Mouse (Mus musculus): ENCODE measurements at regions not wholly inside any gene's neighbourhood (a gene's known extent, or its start where the extent isn't known, plus 50 kb on each side); places are given as distances from the start of the nearest gene placed in this dataset.

DNA sequence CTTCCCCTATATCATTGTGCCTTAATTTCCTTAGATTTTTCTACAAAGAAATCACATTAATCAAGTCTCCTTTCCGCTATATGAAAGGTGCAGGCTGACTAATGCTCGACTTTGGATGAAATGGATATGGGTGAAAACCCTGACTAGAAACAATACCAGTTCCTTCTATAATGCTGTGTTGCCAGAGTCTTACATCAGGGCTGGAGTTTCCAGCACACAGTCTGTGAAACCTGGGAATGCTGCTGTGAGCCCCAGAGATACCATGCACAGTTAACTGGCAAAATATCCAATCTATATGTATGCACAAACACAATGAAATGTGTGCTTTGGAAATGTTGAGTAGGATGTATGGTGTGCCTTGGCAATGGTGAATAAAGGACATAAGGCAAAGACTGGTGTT lies 75.5 kb downstream of the Mterf1b start:
- Histone ChIP-seq H3K4me2 (ENCODE audit: low read length) (no peak overlapping the region), H3K9ac (ENCODE audit: low read depth, low read length) (no peak overlapping the region), H3K4me3 (replicated peaks; ENCODE audit: low read depth, low read length) (no peak overlapping the region), H3K36me3 (ENCODE audit: insufficient read depth, low read length) (no peaks in the 10 kb centered on the region), H3K27me3 (ENCODE audit: insufficient read depth, low read length) (no peaks in the 10 kb centered on the region), H3K27ac (no peak overlapping the region), H3K4me1 (replicated peaks; ENCODE audit: insufficient read depth, low read length) (no peaks in the 10 kb centered on the region), H3K9me3 (replicated peaks; ENCODE audit: low read length) (no peaks in the 10 kb centered on the region)
- ATAC-seq (replicated peaks; ENCODE audit: low FRiP score, low read depth): no peak
- DNase-seq (ENCODE audit: low spot score): no peak
- no peak for TF ChIP-seq CTCF (IDR thresholded peaks at IDR 0.05; ENCODE audit: low read depth)
- WGBS: 51% methylated on average over 2 of the region's 2 CpGs

DNA sequence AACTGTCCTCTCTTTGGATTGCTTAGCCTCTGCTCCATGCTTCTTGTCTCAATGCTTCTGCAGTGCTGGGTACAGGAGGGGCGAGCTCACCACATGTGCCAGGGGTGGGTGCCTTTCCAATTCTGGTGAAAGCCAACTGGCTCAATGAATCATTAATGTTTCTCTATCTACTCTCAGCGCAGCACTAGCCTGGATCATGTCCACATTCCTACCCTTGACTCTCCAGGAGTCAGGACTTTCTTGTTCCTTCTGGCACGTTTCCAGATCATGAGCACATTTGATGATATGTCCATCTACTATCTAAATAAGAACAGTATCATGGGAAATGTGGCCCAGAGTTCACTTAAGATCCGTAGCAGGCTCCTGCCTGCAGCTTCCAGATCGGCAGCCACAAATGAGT lies 80.8 kb downstream of the Mterf1b start:
- Histone ChIP-seq H3K4me2 (ENCODE audit: low read length) (no peak overlapping the region), H3K36me3 (ENCODE audit: insufficient read depth, low read length) (no peaks in the 10 kb centered on the region), H3K4me1 (replicated peaks; ENCODE audit: insufficient read depth, low read length) (no peaks in the 10 kb centered on the region), H3K9ac (ENCODE audit: low read depth, low read length) (no peak overlapping the region), H3K27me3 (ENCODE audit: insufficient read depth, low read length) (no peaks in the 10 kb centered on the region), H3K4me3 (replicated peaks; ENCODE audit: low read depth, low read length) (no peak overlapping the region), H3K27ac (no peak overlapping the region), H3K9me3 (replicated peaks; ENCODE audit: low read length) (no peaks in the 10 kb centered on the region)
- no peak for ATAC-seq (replicated peaks; ENCODE audit: low FRiP score, low read depth)
- TF ChIP-seq CTCF (IDR thresholded peaks at IDR 0.05; ENCODE audit: low read depth): no peak
- peak; percentile 13 for DNase-seq (ENCODE audit: low spot score)
- WGBS: 59% methylated on average over 5 of the region's 5 CpGs

DNA sequence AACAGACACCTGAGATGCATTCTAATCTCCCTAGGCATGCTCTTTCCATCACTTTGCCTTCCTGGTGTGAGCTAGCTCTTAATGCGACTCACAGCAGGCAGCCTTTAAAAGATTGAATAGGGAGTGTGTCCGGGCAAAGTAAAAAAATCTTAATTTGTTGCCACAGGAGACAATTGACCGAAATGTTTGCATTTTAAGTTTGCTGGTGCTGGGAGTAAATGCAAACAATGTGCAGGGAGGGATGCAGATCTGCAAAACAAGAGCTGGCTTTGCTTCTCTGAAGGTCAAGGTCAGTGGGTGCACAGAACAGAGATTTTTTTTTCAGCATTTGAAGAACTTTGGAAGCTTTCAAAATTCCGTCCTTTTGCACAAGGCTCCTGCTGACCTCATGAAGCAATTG lies 111.4 kb downstream of the Mterf1b start:
- ATAC-seq (replicated peaks; ENCODE audit: low FRiP score, low read depth): no peak
- Histone ChIP-seq H3K9me3 (replicated peaks; ENCODE audit: low read length) (no peaks in the 10 kb centered on the region), H3K9ac (ENCODE audit: low read depth, low read length) (no peak overlapping the region), H3K4me2 (ENCODE audit: low read length) (no peak overlapping the region), H3K4me3 (replicated peaks; ENCODE audit: low read depth, low read length) (no peak overlapping the region), H3K4me1 (replicated peaks; ENCODE audit: insufficient read depth, low read length) (no peaks in the 10 kb centered on the region), H3K36me3 (ENCODE audit: insufficient read depth, low read length) (no peaks in the 10 kb centered on the region), H3K27ac (no peak overlapping the region), H3K27me3 (ENCODE audit: insufficient read depth, low read length) (no peaks in the 10 kb centered on the region)
- WGBS: 36% methylated on average over 4 of the region's 4 CpGs
- DNase-seq (ENCODE audit: low spot score): no peak
- TF ChIP-seq CTCF (IDR thresholded peaks at IDR 0.05; ENCODE audit: low read depth): no peak

DNA sequence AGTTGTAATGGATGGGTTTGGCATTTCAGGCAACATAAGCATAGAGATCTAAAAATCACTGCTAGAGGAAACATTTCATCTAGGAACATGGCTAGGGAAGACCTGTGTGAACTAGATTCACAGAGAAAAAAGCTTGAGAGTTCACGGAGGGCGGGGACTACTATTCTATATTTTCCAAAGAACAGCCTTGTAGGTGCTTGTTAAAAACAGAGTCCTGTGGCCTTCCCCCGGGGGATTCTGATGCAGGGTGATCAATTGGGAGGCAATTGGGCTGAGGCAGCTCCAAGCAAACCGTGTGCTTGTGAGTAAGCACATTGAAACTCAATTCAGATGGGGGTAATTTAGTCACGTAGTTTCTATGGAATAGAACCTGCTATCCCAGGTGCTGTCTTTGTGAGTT lies 112.0 kb downstream of the Mterf1b start:
- Histone ChIP-seq H3K36me3 (ENCODE audit: insufficient read depth, low read length) (no peaks in the 10 kb centered on the region), H3K4me2 (ENCODE audit: low read length) (no peak overlapping the region), H3K27me3 (ENCODE audit: insufficient read depth, low read length) (no peaks in the 10 kb centered on the region), H3K4me3 (replicated peaks; ENCODE audit: low read depth, low read length) (no peak overlapping the region), H3K9ac (ENCODE audit: low read depth, low read length) (no peak overlapping the region), H3K9me3 (replicated peaks; ENCODE audit: low read length) (no peaks in the 10 kb centered on the region), H3K4me1 (replicated peaks; ENCODE audit: insufficient read depth, low read length) (no peaks in the 10 kb centered on the region), H3K27ac (no peak overlapping the region)
- ATAC-seq (replicated peaks; ENCODE audit: low FRiP score, low read depth) (no peak), DNase-seq (ENCODE audit: low spot score) (no peak)
- 66% methylated on average over 5 of the region's 5 CpGs for WGBS
- no peak for TF ChIP-seq CTCF (IDR thresholded peaks at IDR 0.05; ENCODE audit: low read depth)

DNA sequence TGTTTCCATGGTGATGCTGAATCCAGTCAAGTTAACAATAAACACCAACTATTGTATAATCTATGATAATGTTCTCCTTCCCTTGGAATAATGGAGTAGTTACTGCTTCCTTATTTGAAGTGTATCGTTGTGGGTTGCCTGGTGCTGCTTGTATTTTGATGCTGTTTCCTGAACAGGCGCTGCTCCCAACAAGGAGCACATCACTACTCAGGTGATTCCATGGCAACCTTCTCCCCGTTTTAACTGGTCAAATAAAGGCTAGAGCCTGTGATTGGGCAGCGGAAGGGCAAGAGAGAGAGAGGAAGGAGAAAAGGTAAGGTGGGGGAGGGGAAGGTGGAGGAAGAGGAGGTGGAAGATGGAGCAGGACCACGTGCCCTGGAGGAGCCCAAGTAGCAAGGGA lies 116.3 kb downstream of the Mterf1b start:
- H3K4me1 ChIP-seq (replicated peaks; ENCODE audit: insufficient read depth, low read length): no peaks in the 10 kb centered on the region
- H3K9me3 ChIP-seq (replicated peaks; ENCODE audit: low read length): no peaks in the 10 kb centered on the region
- WGBS: 87% methylated on average over 5 of the region's 5 CpGs
- no peaks in the 10 kb centered on the region for H3K27me3 ChIP-seq (ENCODE audit: insufficient read depth, low read length)
- H3K9ac ChIP-seq (ENCODE audit: low read depth, low read length): no peak overlapping the region
- TF ChIP-seq CTCF (IDR thresholded peaks at IDR 0.05; ENCODE audit: low read depth): no peak
- no peaks in the 10 kb centered on the region for H3K36me3 ChIP-seq (ENCODE audit: insufficient read depth, low read length)
- no peak for DNase-seq (ENCODE audit: low spot score)
- no peak overlapping the region for H3K27ac ChIP-seq
- H3K4me2 ChIP-seq (ENCODE audit: low read length): no peak overlapping the region
- H3K4me3 ChIP-seq (replicated peaks; ENCODE audit: low read depth, low read length): no peak overlapping the region
- ATAC-seq (replicated peaks; ENCODE audit: low FRiP score, low read depth): no peak

DNA sequence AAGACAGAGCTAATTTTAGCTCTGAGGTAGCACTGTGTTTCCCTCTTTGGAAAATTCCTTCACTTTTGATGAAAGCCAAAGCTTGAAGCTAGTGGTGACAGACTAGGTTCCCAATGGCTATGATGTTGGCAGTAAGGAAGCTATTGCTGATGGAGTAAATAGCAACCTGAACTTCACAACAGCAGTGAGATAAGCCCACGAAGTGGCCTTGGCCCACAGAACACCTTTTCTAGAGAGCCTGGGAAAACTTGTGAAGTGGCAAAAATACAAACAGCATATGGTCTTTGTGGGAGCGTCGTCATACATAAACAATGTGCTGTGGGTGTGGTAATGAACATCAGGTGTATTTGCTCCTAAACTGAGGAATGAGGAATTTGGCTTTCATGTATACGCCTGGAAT lies 119.0 kb downstream of the Mterf1b start:
- no peaks in the 10 kb centered on the region for H3K9me3 ChIP-seq (replicated peaks; ENCODE audit: low read length)
- H3K4me3 ChIP-seq (replicated peaks; ENCODE audit: low read depth, low read length): no peak overlapping the region
- no peak overlapping the region for H3K9ac ChIP-seq (ENCODE audit: low read depth, low read length)
- TF ChIP-seq CTCF (IDR thresholded peaks at IDR 0.05; ENCODE audit: low read depth): no peak
- H3K4me1 ChIP-seq (replicated peaks; ENCODE audit: insufficient read depth, low read length): no peaks in the 10 kb centered on the region
- ATAC-seq (replicated peaks; ENCODE audit: low FRiP score, low read depth) (no peak), DNase-seq (ENCODE audit: low spot score) (no peak)
- 71% methylated on average over 4 of the region's 4 CpGs for WGBS
- no peaks in the 10 kb centered on the region for H3K27me3 ChIP-seq (ENCODE audit: insufficient read depth, low read length)
- H3K27ac ChIP-seq: no peak overlapping the region
- H3K36me3 ChIP-seq (ENCODE audit: insufficient read depth, low read length): no peaks in the 10 kb centered on the region
- no peak overlapping the region for H3K4me2 ChIP-seq (ENCODE audit: low read length)

DNA sequence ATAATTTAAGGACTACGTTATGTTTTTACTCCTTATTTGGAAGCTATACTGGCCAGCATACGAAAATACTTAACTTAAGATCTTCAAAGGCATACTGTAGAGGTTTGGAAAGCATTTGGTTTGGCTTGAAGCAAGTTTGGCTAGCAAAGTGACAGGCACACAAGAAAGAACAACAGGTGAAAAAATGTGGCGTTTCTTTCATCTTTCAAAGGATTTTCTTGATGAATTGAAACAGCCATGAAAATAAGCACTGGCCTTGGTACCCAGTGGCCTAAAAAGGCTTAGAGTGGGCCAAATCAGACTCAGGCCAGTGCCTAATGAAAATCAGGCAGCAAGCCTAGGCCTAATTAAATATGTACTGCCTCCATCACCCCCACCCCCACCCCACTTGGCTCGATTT lies 119.4 kb downstream of the Mterf1b start:
- H3K36me3 ChIP-seq (ENCODE audit: insufficient read depth, low read length): no peaks in the 10 kb centered on the region
- H3K27ac ChIP-seq: no peak overlapping the region
- H3K4me2 ChIP-seq (ENCODE audit: low read length): no peak overlapping the region
- H3K4me3 ChIP-seq (replicated peaks; ENCODE audit: low read depth, low read length): no peak overlapping the region
- H3K9me3 ChIP-seq (replicated peaks; ENCODE audit: low read length): no peaks in the 10 kb centered on the region
- no peaks in the 10 kb centered on the region for H3K4me1 ChIP-seq (replicated peaks; ENCODE audit: insufficient read depth, low read length)
- DNase-seq (ENCODE audit: low spot score) (peak; percentile 45), ATAC-seq (replicated peaks; ENCODE audit: low FRiP score, low read depth) (no peak)
- no peaks in the 10 kb centered on the region for H3K27me3 ChIP-seq (ENCODE audit: insufficient read depth, low read length)
- H3K9ac ChIP-seq (ENCODE audit: low read depth, low read length): no peak overlapping the region
- TF ChIP-seq CTCF (IDR thresholded peaks at IDR 0.05; ENCODE audit: low read depth): no peak
- 62% methylated on average over 4 of the region's 4 CpGs for WGBS

All from kidney, postnatal 0 days (tissue).